Mouse (Mus musculus) left cerebral cortex, adult 2 months (tissue): ENCODE data around the gene Pcgf2. TPM values are rescaled to one million over a fixed set of nuclear protein-coding genes. Genes with fewer than 3 reads are reported as not detected.
A peak's percentile ranks its signal among the peaks of the same experiment; 100 is the strongest.
"Not testable (repeated sequence)": the region's sequence is repeated elsewhere in the genome, so short reads cannot be mapped to it uniquely, and the experiment has no call there.

Source experiments
- DNase-seq, 2 experiments: peaks; one replicate each; pipeline ENCODE4 v3.0.0; 2021 to 2022; ENCODE audit warnings: low spot score in 2 of 2, mixed read lengths in 1 of 2; ENCODE audit errors: extremely low spot score in 1 of 2
- H3K27ac ChIP-seq: fragments of 200-600 bp; 2 replicates; pipeline ENCODE4 v1.8.1; 2022
- H3K4me3 ChIP-seq: fragments of 200-600 bp; 2 replicates; pipeline ENCODE4 v1.8.1; 2022
- CTCF ChIP-seq: fragments of 200-600 bp; IDR thresholded peaks from 2 replicates; pipeline ENCODE4 v1.8.1; 2022; ENCODE audit warnings: antibody characterized with exemption, mild to moderate bottlenecking, moderate library complexity
- intact Hi-C: fragments of 180-260 bp; cut with DNase I; formaldehyde crosslinking; loops from one replicate; pipeline ENCODE4 v1.15.1; 2025
- total RNA-seq, 2 experiments: library from RNA; stranded (reverse); gene quantifications; 2 replicates each; pipeline ENCODE4 v1.2.3; 2021

Gene Pcgf2
- total RNA-seq, 2 experiments from 2014 or later, result 36.2 to 39.6 TPM

DNA sequence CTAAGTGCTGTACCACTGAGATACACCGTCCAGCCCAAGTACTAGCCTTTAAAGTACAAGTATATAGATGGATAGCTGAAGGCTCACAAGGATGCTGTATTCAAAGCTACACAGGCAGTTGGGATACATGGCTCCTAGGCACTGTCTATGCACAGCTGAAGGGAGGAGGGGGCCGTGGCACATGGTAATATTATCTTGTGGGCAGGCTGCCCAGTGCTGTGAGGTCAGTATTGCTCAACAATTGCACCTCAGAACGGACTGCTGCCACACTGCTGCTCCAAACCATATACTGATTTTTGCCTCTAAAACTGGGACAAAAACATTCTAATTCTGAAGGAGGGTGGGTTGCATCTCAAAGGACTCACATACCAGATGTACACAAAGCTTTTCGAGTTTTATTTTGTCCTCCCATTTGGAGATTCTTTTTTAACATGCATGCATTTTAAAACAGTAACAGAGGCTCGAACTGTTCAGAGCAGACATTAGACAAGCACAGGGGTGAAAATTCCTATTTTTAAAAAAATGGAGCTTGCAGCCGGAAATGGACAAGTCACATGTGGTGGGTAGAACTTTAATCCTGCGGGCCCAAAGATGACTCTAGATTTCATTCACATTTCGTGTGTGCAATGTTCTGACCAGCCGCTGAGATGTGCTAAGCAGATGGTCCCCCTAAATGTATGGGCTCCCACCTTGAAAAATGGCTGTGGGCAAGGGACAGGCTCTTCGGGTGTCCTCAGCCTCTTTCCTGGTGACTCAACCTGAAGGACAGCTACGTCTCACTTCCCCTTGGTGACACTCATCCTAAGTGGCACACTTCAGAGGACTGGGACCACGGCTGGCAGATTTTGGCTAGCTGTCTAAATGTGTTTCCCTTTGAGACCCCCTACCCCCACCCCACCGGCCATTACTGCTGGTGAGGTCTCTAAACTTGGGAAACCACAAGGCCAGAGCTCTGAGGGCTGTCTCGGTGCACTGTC, 14.8 kb upstream of the Pcgf2 start:
- peak in 1 of 2 experiments; percentile 43 for DNase-seq
- no peak for TF ChIP-seq CTCF
- H3K27ac ChIP-seq, result peak overlapping the region; percentile 62; the same call in 1 of the 2 replicates
- no peak overlapping the region for H3K4me3 ChIP-seq
- intact Hi-C loops, result loop anchor here (1.0 to 2.0 kb wide), 2 partner anchors 30 to 38 kb away; partner anchors contain the start of gene Pip4k2b

DNA sequence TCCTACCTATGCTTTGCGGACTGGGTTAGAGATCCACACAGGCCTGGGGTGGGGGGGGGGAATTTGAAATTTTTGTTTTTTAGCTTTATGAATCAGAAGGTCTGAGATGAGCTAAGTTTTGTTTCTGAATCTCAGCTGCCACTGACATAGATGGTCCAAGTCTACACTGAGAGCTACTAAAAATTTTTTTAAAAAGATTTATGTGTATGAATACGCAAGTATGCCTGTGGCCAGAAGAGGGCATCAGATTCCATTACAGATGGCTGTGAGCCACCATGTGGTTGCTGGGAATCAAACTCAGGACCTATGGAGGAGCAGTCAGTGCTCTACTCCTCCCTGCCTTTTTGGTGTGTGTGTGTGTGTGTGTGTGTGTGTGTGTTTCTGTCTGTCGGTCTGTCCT, 14.1 kb upstream of the Pcgf2 start:
- Histone ChIP-seq H3K27ac (peak overlapping the region; percentile 16; the same call in 1 of the 2 replicates), H3K4me3 (no peak overlapping the region)
- DNase-seq, result no peak
- TF ChIP-seq CTCF, result peak; percentile 28
- intact Hi-C loops, result loop anchor here (2.0 kb wide), 1 partner anchor 30 kb away; the partner anchor contains the start of gene Pip4k2b

DNA sequence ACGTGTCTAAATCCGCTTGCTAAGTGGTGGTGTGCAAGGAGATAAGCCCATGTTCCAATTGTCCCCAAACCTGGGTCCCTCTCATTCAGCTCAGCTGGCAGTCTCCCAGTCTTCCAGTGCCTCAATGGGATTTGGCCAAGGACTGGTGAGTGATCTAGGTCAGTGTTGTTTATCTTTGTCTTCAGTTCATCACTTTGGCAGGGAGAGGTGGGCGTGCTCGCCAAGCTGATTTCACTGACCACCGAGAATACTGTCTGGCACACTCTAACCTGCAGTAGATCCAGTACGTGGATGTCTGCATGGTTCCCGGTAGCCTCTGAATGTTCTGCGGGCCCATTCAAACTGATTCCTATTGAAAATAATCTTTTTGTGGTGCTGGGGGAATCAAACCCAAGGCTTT, 13.6 kb upstream of the Pcgf2 start:
- DNase-seq, result no peak
- Histone ChIP-seq H3K27ac (peak overlapping the region; percentile 55; the same call in 1 of the 2 replicates), H3K4me3 (no peak overlapping the region)
- no peak for TF ChIP-seq CTCF
- intact Hi-C loops, result loop anchor here (2.0 kb wide), 1 partner anchor 31 kb away; the partner anchor contains the start of gene Pip4k2b

DNA sequence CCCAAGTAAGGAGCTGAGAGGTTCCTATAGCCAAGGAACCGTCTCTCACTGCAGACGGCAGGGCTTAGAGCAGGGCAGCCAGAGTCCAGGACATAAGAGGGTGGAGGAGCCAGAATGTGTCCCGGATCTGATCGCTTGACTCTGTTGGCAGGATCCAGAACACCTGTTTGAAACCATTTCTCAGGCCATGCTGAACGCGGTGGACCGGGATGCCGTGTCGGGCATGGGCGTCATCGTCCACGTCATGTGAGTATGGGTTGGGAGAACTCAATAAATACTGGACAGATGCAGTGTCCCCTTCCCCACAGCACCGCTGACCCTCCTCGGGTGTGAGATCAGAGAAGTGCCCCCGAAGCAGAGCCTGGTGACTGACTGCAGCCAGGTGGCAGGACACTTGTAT, 12.0 kb upstream of the Pcgf2 start:
- DNase-seq, result no peak
- intact Hi-C loops, result no loop called here
- no peak for TF ChIP-seq CTCF
- Histone ChIP-seq H3K4me3 (no peak overlapping the region), H3K27ac (no peak overlapping the region)

DNA sequence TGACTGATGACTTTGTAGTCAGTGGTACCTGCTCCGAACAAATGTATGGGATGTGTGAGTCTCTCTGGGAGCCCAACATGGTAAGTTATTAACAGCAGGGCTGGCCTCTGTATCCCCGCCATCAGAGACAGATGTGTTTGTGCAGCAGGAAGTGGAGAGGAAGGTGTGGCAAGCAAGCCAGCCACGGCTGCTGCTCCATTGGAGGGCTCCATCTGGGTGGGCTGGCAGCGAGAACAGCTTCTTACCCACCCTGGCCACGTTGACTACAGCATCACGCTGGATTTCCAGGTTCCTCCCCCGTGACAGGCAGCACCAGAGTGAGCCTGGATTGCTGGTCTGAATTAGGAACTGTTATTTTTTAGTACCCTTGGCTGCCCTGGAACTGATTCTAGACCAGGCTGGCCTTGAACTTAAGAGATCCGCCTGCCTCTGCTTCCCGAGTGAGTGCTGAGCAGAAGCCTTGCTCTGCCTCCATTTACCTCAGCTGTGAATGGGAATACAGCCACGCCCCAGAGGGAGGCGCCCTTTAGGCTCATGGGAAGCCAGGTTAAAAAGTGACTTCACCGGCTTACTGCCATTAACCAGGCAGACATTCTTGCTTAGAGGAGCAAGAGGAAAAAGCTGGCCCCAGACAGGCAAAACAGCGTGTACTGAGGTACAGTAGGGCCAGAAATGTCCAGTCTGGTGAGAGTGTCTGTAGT, 11.1 kb upstream of the Pcgf2 start:
- intact Hi-C loops, result no loop called here
- TF ChIP-seq CTCF, result no peak
- Histone ChIP-seq H3K4me3 (no peak overlapping the region), H3K27ac (no peak overlapping the region)
- no peak for DNase-seq

DNA sequence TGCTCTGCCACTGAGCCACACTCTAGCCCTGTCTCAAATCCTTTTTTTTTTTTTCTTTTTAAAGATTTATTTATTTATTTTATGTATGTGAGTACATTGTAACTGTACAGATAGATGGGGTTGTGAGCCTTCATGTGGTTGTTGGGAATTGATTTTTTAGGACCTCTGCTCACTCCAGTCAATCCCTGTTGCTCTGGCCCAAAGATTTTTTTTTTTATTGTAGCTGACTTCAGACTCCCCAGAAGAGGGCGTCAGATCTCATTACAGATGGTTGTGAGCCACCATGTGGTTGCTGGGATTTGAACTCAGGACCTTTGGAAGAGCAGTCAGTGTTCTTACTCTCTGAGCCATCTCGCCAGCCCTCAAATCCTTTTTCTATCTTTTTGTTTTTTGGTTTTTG, 9.8 kb upstream of the Pcgf2 start:
- DNase-seq, H3K27ac ChIP-seq, intact Hi-C loops, H3K4me3 ChIP-seq: not testable (repeated sequence)

DNA sequence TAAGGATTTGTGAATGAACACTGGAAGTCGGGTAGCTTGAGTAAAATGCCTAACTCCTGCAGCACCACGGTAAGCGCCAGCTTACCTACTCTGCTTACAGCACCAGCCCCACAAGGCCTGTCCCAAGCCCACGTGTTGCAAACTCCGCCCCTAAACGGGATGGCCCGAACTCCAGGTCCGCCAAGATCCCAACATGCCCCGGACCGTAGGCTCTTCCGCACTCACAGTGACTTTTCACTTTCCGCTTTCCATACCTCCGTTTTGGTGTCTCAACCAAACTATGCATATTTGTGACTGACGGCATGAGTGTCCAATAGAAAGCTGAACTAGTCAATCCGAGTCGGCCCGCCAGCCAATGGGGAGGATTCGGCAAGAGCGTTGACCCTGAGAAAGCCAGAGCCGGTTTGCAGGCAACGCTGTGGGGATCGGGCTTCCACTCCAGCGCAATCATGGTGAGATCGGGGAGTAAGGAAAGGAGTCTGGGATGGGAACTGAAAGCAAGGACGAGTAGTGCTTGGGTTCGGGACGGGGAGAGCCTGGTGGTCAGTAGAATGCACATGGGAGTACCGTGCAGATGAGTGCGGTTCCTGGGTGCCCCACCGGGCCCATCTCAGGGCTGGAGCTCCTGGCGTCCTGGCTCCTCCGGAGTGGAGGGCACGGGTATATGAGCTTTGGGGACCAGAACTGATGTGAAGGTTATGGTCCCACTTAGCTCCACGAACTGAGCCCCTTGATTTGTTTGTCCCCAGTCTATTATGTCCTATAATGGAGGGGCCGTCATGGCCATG, 2.9 kb upstream of the Pcgf2 start, which contains the start of gene Psmb3:
Psmb3 (plus strand) TSS at position 361 of the 788 bp plus-strand sequence.
- Histone ChIP-seq H3K27ac (peak within 1 kb of the TSS; percentile 85), H3K4me3 (peak within 1 kb of the TSS; percentile 84)
- DNase-seq, result peak; percentile 98 to 99
- intact Hi-C loops, result loop anchor here (2.0 to 5.0 kb wide), 2 partner anchors 42 to 179 kb away; partner anchors contain the start of genes Fbxo47 and Pip4k2b
- no peak for TF ChIP-seq CTCF

DNA sequence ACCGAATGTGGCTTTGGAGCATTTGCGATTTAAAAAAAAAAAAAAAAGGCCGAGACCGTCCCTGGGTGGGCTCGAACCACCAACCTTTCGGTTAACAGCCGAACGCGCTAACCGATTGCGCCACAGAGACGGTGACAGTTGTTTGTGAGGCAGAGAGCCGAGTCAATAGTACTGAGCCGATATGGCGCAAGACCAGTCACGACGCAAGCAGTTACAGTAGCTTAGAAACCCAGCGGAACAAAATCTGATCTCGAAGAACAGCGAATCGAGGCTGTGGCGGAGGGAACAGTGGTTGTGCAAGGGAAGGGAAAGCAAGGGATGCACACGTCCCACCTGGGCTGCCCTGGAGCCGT, 2.1 kb upstream of the Pcgf2 start:
- H3K4me3 ChIP-seq, result peak overlapping the region; percentile 64
- intact Hi-C loops, result loop anchor here (2.0 to 5.0 kb wide), 2 partner anchors 42 to 180 kb away; partner anchors contain the start of genes Fbxo47 and Pip4k2b
- DNase-seq, result peak; percentile 85 to 91
- no peak for TF ChIP-seq CTCF
- H3K27ac ChIP-seq, result peak overlapping the region; percentile 84

DNA sequence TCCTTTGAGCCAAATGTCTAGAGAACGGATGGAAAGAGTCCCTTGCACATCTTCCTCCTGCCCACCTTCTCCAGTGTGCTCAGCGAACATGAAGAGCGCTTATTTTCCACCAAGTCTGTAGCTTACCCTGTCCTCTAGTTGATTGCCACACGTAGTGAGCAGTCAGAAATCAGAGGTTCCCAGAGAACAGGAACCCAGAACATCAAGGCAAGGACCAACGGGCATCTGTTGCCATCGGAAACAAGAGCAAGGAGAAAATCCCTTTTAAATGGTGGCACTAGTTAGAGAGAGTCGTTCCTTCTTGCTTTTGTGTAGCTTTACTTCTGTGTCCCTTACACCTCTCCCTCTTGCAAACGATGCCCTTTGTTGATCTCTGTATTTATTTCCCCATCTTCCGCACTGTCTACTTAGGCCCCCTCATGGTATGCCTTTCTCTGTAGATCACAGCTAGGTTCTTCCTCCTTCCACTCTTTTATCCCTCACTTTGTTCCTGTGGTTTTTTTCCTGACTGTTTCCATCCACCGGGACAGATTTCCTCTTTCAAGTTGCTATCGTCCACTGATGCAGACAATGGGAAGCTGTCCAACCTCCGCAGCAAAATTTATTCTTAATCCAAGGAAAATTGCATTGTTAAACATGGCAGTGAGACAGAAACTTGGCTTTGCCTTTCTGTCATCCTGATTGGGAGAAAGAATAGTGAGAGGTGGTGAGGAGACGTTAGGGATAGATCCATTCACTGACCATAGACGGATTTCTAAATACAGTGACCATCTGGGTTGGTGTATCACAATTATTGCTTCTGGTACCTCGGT, 1.5 kb upstream of the Pcgf2 start:
- no peak for DNase-seq
- no peak overlapping the region for H3K27ac ChIP-seq
- no peak for TF ChIP-seq CTCF
- H3K4me3 ChIP-seq, result peak overlapping the region; percentile 64
- intact Hi-C loops, result loop anchor here (2.0 to 5.0 kb wide), 2 partner anchors 43 to 181 kb away; partner anchors contain the start of genes Fbxo47 and Pip4k2b
